Mouse (Mus musculus): ENCODE measurements around the gene Plpp7. TPM values are rescaled to one million over a fixed set of nuclear protein-coding genes. Genes with fewer than 3 reads are reported as not detected.

Gene Plpp7
- total and polyA plus RNA-seq, 3 experiments = 7.3 to 15.1 TPM; not detected in 1

DNA sequence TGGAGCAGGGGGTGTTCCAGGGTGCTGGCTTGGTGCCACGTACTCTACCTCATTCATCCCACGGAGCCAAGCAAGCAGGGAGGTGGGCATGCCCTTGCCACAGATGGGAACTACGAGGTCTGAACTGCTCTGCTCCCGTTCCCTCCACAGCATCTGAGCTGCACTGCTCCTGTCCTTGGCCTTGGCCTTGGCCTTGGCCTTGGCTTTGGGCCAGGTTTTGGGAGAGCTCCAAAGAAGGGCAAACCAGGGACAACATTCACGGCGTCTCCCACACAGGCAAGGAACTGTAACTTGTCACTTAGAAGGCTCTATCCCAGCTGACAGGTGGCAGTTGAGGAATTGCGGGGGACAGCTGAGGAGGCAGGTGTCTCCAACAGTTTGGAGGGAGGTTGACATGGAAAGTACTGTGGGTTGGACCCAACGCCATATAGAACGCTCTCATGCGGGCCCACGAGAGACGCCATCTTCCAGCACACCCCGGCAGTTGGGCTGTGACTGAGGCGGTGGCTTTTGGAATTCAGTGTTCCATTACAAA is 16.1 kb upstream of the Plpp7 start:
- Histone ChIP-seq H3K79me2 (ENCODE audit: control insufficient read depth, insufficient read depth, low read length, poor library complexity) (peaks cover 27% of the 10 kb centered on the region), H3K9ac (ENCODE audit: control insufficient read depth, low read depth, low read length, poor library complexity, severe bottlenecking) (no peak overlapping the region), H3K9me3 (replicated peaks; ENCODE audit: insufficient read depth, low read length) (no peaks in the 10 kb centered on the region), H3K4me1 (ENCODE audit: control insufficient read depth in 1 of 2, insufficient read depth in 2 of 2, low read length in 2 of 2) (peaks cover 12 to 17% of the 10 kb centered on the region in 2 experiments), H3K27me3 (ENCODE audit: control insufficient read depth in 1 of 2, insufficient read depth in 2 of 2, low read length in 2 of 2) (no peaks in the 10 kb centered on the region), H3K36me3 (ENCODE audit: control insufficient read depth in 1 of 2, insufficient read depth in 2 of 2, low read length in 2 of 2) (peaks cover 0 to 3% of the 10 kb centered on the region in 2 experiments; a peak in 3 of 4 replicates), H3K27ac (ENCODE audit: control insufficient read depth, low read depth, low read length) (no peak overlapping the region), H3K4me3 (ENCODE audit: control insufficient read depth in 1 of 2, insufficient read depth in 1 of 2, low read depth in 2 of 2, low read length in 2 of 2) (no peak overlapping the region)
- no peak for DNase-seq (ENCODE audit: low read depth, low spot score)
- TF ChIP-seq MEF2A (IDR thresholded peaks at IDR 0.05; ENCODE audit: extremely low read depth, insufficient replicate concordance, low read depth, low read length, poor library complexity, severe bottlenecking) = no peak
- TF ChIP-seq MAZ (IDR thresholded peaks at IDR 0.05; ENCODE audit: low read depth, low read length) = no peak
- TF ChIP-seq NRF1 (IDR thresholded peaks at IDR 0.05; ENCODE audit: insufficient read depth, low read depth, low read length, poor library complexity, severe bottlenecking) = no peak
- TF ChIP-seq UBTF (IDR thresholded peaks at IDR 0.05; ENCODE audit: borderline replicate concordance, insufficient read depth, low read depth, low read length) = no peak
- TF ChIP-seq HCFC1 (IDR thresholded peaks at IDR 0.05; ENCODE audit: low read depth, low read length) = no peak
- TF ChIP-seq ETS1 (IDR thresholded peaks at IDR 0.05; ENCODE audit: low read depth, low read length) = no peak
- no peak for TF ChIP-seq KAT2A (conservative IDR thresholded peaks at IDR 0.05; ENCODE audit: low read depth, low read length)
- TF ChIP-seq MYB (IDR thresholded peaks at IDR 0.05; ENCODE audit: low read depth, low read length) = no peak
- TF ChIP-seq USF1 (IDR thresholded peaks at IDR 0.05; ENCODE audit: low read depth, low read length) = no peak
- no peak for TF ChIP-seq E2F4 (IDR thresholded peaks at IDR 0.05; ENCODE audit: borderline replicate concordance, low read depth, low read length)
- TF ChIP-seq MAX (IDR thresholded peaks at IDR 0.05; ENCODE audit: low read length) = no peak
- no peak for TF ChIP-seq ZMIZ1 (IDR thresholded peaks at IDR 0.05; ENCODE audit: low read depth, low read length)
- no peak for TF ChIP-seq MAFK (IDR thresholded peaks at IDR 0.05; ENCODE audit: borderline replicate concordance, low read depth, low read length)
- no peak for TF ChIP-seq USF2 (IDR thresholded peaks at IDR 0.05; ENCODE audit: borderline replicate concordance in 1 of 2, insufficient read depth in 1 of 2, low read depth in 1 of 2, low read length in 2 of 2)
- TF ChIP-seq CHD1 (IDR thresholded peaks at IDR 0.05; ENCODE audit: low read depth, low read length) = no peak

DNA sequence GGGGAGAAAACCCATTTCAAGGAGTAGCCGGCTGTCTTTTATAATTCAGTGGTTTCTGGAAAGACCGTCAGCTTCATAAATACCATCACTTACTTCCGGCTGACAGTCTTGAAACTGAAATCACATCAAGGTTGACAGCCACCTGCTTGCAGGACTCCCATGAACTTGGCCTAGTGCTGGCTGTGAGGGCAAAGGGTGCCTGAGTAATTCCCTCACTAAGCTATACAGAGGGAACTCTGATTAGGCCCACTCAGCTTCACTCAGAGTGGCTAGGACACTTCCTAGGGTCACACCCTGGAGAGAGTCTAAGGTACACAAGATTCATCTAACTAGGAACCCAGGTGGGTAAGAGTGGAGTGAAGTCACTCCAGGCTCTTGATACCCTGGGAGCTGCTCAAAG is 14.6 kb upstream of the Plpp7 start:
- Histone ChIP-seq H3K27me3 (ENCODE audit: control insufficient read depth in 1 of 2, insufficient read depth in 2 of 2, low read length in 2 of 2) (no peaks in the 10 kb centered on the region), H3K36me3 (ENCODE audit: control insufficient read depth in 1 of 2, insufficient read depth in 2 of 2, low read length in 2 of 2) (peaks cover 0 to 8% of the 10 kb centered on the region in 2 experiments; a peak in 3 of 4 replicates), H3K9me3 (replicated peaks; ENCODE audit: insufficient read depth, low read length) (no peaks in the 10 kb centered on the region), H3K79me2 (ENCODE audit: control insufficient read depth, insufficient read depth, low read length, poor library complexity) (peaks cover 27% of the 10 kb centered on the region), H3K9ac (ENCODE audit: control insufficient read depth, low read depth, low read length, poor library complexity, severe bottlenecking) (no peak overlapping the region), H3K4me1 (ENCODE audit: control insufficient read depth in 1 of 2, insufficient read depth in 2 of 2, low read length in 2 of 2) (peaks cover 17 to 26% of the 10 kb centered on the region in 2 experiments), H3K4me3 (ENCODE audit: control insufficient read depth in 1 of 2, insufficient read depth in 1 of 2, low read depth in 2 of 2, low read length in 2 of 2) (no peak overlapping the region), H3K27ac (ENCODE audit: control insufficient read depth, low read depth, low read length) (no peak overlapping the region)
- DNase-seq (ENCODE audit: low read depth, low spot score) = no peak
- TF ChIP-seq RAD21 (IDR thresholded peaks at IDR 0.05; ENCODE audit: low read depth, low read length) (no peak), RCOR1 (IDR thresholded peaks at IDR 0.05; ENCODE audit: low read depth, low read length) (no peak), USF1 (IDR thresholded peaks at IDR 0.05; ENCODE audit: low read depth, low read length) (no peak), ZKSCAN1 (IDR thresholded peaks at IDR 0.05; ENCODE audit: low read depth, low read length) (no peak), TAL1 (IDR thresholded peaks at IDR 0.05; ENCODE audit: low read length) (no peak), ZMIZ1 (IDR thresholded peaks at IDR 0.05; ENCODE audit: low read depth, low read length) (no peak), POLR2AphosphoS2 (IDR thresholded peaks at IDR 0.05; ENCODE audit: low read length) (no peak), MAZ (IDR thresholded peaks at IDR 0.05; ENCODE audit: low read depth, low read length) (no peak), BHLHE40 (IDR thresholded peaks at IDR 0.05; ENCODE audit: borderline replicate concordance, low read depth, low read length) (no peak), CHD2 (IDR thresholded peaks at IDR 0.05; ENCODE audit: low read length) (no peak), POLR2A (IDR thresholded peaks at IDR 0.05; ENCODE audit: control insufficient read depth in 1 of 2, insufficient read depth in 1 of 2, low read depth in 1 of 2, low read length in 2 of 2, poor library complexity in 1 of 2) (no peak), CTCF (IDR thresholded peaks at IDR 0.05 in 2 of 3, conservative IDR thresholded peaks at IDR 0.05 in 1 of 3; ENCODE audit: control insufficient read depth in 1 of 3, insufficient read depth in 1 of 3, low read depth in 2 of 3, low read length in 3 of 3, poor library complexity in 1 of 3, severe bottlenecking in 1 of 3) (no peak), GABPA (IDR thresholded peaks at IDR 0.05; ENCODE audit: low read depth, low read length) (no peak), HCFC1 (IDR thresholded peaks at IDR 0.05; ENCODE audit: low read depth, low read length) (no peak), JUND (IDR thresholded peaks at IDR 0.05; ENCODE audit: low read depth, low read length) (no peak), POLR2AphosphoS5 (IDR thresholded peaks at IDR 0.05; ENCODE audit: borderline replicate concordance, low read depth, low read length) (no peak), MAFK (IDR thresholded peaks at IDR 0.05; ENCODE audit: borderline replicate concordance, low read depth, low read length) (no peak), MAX (IDR thresholded peaks at IDR 0.05; ENCODE audit: low read length) (no peak), ELF1 (IDR thresholded peaks at IDR 0.05; ENCODE audit: low read depth, low read length) (no peak), CHD1 (IDR thresholded peaks at IDR 0.05; ENCODE audit: low read depth, low read length) (no peak)

Measured in MEL (cell line).